Comparison of ENCODE assay signal across 23 mouse cellular contexts in genomic region chr5:92933599-92934217, GRCm38 (mm10).
DNase-seq lines count a peak whose midpoint lies in the region; ATAC-seq lines count a peak whose summit lies in the region.
"Had no signal": no experiment of that assay in that cellular context is flagged by ENCODE, and none has a peak within 500 bp of the region (broad histone marks: within the 10 kb centered on the region; RNA-seq: fewer than 3 reads in every experiment).

No protein-coding gene starts in this region.

- peak; percentile 20 for DNase-seq in adrenal gland, adult 2 months
- no peak for DNase-seq in adrenal gland, adult 18-20 months (ENCODE audit: low spot score in 2 of 2)
- no peak for DNase-seq in heart, postnatal 25 days (ENCODE audit: low spot score)
- DNase-seq in 3T3-L1 (ENCODE audit: low read depth, low spot score), result peak; percentile 23
- no peak for DNase-seq in c-Kit-positive CD71-positive TER-119-positive erythroid progenitor cells, embryonic 14.5 days (ENCODE audit: low spot score)
- DNase-seq in thymus, postnatal 10 days (ENCODE audit: low spot score in 2 of 2), result no peak
- DNase-seq: cerebellum, postnatal 10 days; layer of hippocampus, postnatal 36 days; right cerebral cortex, adult 18-20 months; thymus, postnatal 36 days had no signal

- no peaks in the 10 kb centered on the region for H3K9me3 ChIP-seq in heart, embryonic 12.5 days (replicated peaks)
- H3K9me3 ChIP-seq in heart, embryonic 16.5 days (replicated peaks; ENCODE audit: control insufficient read depth, low read length), result no peaks in the 10 kb centered on the region
- H3K9me3 ChIP-seq: embryonic facial prominence, embryonic 12.5 days; limb, embryonic 15.5 days; liver, embryonic 15.5 days; midbrain, embryonic 13.5 days; neural tube, embryonic 13.5 days had no signal

- no peak for ATAC-seq in heart, embryonic 12.5 days (ENCODE audit: insufficient number of reproducible peaks, low FRiP score)
- ATAC-seq in heart, embryonic 16.5 days (replicated peaks; ENCODE audit: extremely low read depth, insufficient read depth, low FRiP score), result no peak
- ATAC-seq: CD4-positive, CD25-positive, alpha-beta regulatory T cell, adult 4 months; forebrain, embryonic 14.5 days; intestine, embryonic 16.5 days; midbrain, embryonic 13.5 days had no signal

- no peak overlapping the region for H3K4me3 ChIP-seq in heart, embryonic 12.5 days
- H3K4me3 ChIP-seq in heart, embryonic 16.5 days (ENCODE audit: low read length), result no peak overlapping the region
- H3K4me3 ChIP-seq: embryonic facial prominence, embryonic 12.5 days; limb, embryonic 15.5 days; liver, embryonic 15.5 days; midbrain, embryonic 13.5 days; neural tube, embryonic 13.5 days had no signal

- peaks cover 22% of the 10 kb centered on the region for H3K36me3 ChIP-seq in heart, embryonic 12.5 days
- no peaks in the 10 kb centered on the region for H3K36me3 ChIP-seq in heart, embryonic 16.5 days (ENCODE audit: control insufficient read depth, insufficient read depth)
- H3K36me3 ChIP-seq: G1E; liver, embryonic 15.5 days; midbrain, embryonic 13.5 days; neural tube, embryonic 13.5 days had no signal

- no peaks in the 10 kb centered on the region for H3K27me3 ChIP-seq in heart, embryonic 12.5 days (replicated peaks)
- no peaks in the 10 kb centered on the region for H3K27me3 ChIP-seq in heart, embryonic 16.5 days (ENCODE audit: control insufficient read depth, insufficient read depth, low read length)
- H3K27me3 ChIP-seq: embryonic facial prominence, embryonic 12.5 days; limb, embryonic 15.5 days; liver, embryonic 15.5 days; midbrain, embryonic 13.5 days; neural tube, embryonic 13.5 days had no signal

- peak overlapping the region; percentile 70 for H3K27ac ChIP-seq in heart, embryonic 12.5 days (ENCODE audit: poor library complexity, severe bottlenecking)
- peak overlapping the region; percentile 21 for H3K27ac ChIP-seq in heart, embryonic 16.5 days (ENCODE audit: low read length)
- H3K27ac ChIP-seq: embryonic facial prominence, embryonic 12.5 days; hindbrain, embryonic 14.5 days; limb, embryonic 15.5 days; liver, embryonic 15.5 days; macrophage; midbrain, embryonic 13.5 days; neural tube, embryonic 13.5 days had no signal

- peak overlapping the region; percentile 40 for H3K4me2 ChIP-seq in heart, embryonic 12.5 days
- peak overlapping the region; percentile 50 for H3K4me2 ChIP-seq in heart, embryonic 16.5 days (ENCODE audit: low read depth, low read length)
- H3K4me2 ChIP-seq: embryonic facial prominence, embryonic 12.5 days; hindbrain, embryonic 14.5 days; limb, embryonic 15.5 days; liver, embryonic 15.5 days; midbrain, embryonic 13.5 days; neural tube, embryonic 13.5 days had no signal

- intact Hi-C loops in heart, postnatal 25 days (cut with DNase I), result no loop called here

- 65% methylated on average over 7 of the region's 7 CpGs for whole genome bisulfite sequencing in heart, embryonic 12.5 days
- WGBS in heart, embryonic 16.5 days, result 57% methylated on average over 7 of the region's 7 CpGs

- peak overlapping the region; percentile 35; the same call in 1 of the 2 replicates for H3K9ac ChIP-seq in heart, embryonic 12.5 days
- H3K9ac ChIP-seq in heart, embryonic 16.5 days (ENCODE audit: low read length), result peak overlapping the region; percentile 37
- H3K9ac ChIP-seq: embryonic facial prominence, embryonic 12.5 days; hindbrain, embryonic 14.5 days; limb, embryonic 15.5 days; liver, embryonic 15.5 days; midbrain, embryonic 13.5 days; neural tube, embryonic 13.5 days had no signal

- peaks cover 71% of the 10 kb centered on the region for H3K4me1 ChIP-seq in heart, embryonic 12.5 days (replicated peaks)
- H3K4me1 ChIP-seq in heart, embryonic 16.5 days (ENCODE audit: control insufficient read depth, insufficient read depth, low read length), result peaks cover 63% of the 10 kb centered on the region
- H3K4me1 ChIP-seq: liver, embryonic 15.5 days had no signal

Comparison
In these comparisons a context has a peak if more than half of its experiments do, and no peak if none do; other contexts are left out.
1. DNase-seq: peak in adrenal gland, adult 2 months (single experiment) and 3T3-L1 (single experiment); none in adrenal gland, adult 18-20 months (0 of 2), heart, postnatal 25 days (single experiment), c-Kit-positive CD71-positive TER-119-positive erythroid progenitor cells, embryonic 14.5 days (single experiment) and thymus, postnatal 10 days (0 of 2).